Mouse (Mus musculus): ENCODE measurements around the gene Clcn2. TPM values are rescaled to one million over a fixed set of nuclear protein-coding genes. Genes with fewer than 3 reads are reported as not detected.

The Clcn2 gene
- total and polyA plus RNA-seq, 2 experiments from 2014 or later = 14.1 to 47.9 TPM

DNA sequence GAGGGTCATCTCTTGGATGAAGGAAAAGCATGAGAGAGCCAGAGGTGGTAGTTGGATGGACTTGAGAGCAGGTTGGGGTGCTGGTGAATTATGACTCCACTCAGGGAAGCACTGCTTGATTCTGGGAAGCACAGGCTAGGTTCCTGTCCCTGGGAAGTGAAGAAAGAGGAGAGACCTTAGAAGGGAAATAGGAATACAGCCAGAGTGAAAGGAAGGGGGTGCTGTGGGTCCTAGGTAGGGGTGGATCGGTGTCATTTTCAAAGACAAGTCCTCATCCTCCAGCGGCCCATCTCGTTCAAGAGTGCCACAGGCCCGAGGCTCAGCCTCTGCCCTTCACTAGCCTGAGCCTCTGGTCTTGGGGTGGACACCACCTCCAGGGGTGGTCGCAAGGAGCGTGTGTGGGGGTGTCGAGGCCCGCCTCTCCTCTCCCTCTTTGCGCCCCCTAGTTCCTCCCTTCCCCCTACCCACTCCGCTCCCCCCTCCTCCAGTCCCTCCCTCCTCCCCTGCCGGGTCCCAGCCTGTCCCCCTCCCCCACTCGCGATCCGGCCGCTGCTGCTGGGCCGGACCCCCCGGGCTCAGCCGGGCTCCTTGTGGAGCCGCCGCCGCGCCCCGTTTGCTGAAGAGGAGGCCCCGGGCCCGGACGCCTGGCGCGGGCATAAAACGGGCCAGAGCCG is 14.8 kb upstream of the Clcn2 start:
- ATAC-seq = peak; percentile 51
- TF ChIP-seq CTCF (IDR thresholded peaks at IDR 0.05; ENCODE audit: low read depth) = peak; percentile 23; the same call in 1 of the 2 replicates
- no peaks in the 10 kb centered on the region for H3K9me3 ChIP-seq (ENCODE audit: low read length)
- peak overlapping the region; percentile 86 for H3K9ac ChIP-seq
- WGBS = 5% methylated on average over 24 of the region's 30 CpGs
- H3K36me3 ChIP-seq (ENCODE audit: insufficient read depth) = no peaks in the 10 kb centered on the region
- peak overlapping the region; percentile 80 for H3K4me3 ChIP-seq (ENCODE audit: low read depth, low read length)
- H3K4me2 ChIP-seq (ENCODE audit: low read depth) = peak overlapping the region; percentile 85
- H3K4me1 ChIP-seq (ENCODE audit: insufficient read depth) = 0 out of 2 replicates have a peak, but pooled peaks cover 4% of the 10 kb centered on the region
- H3K27ac ChIP-seq (ENCODE audit: low read depth, low read length) = peak overlapping the region; percentile 64
- peak; percentile 58 for DNase-seq
- H3K27me3 ChIP-seq (ENCODE audit: insufficient read depth, low read length) = peaks cover 10% of the 10 kb centered on the region

DNA sequence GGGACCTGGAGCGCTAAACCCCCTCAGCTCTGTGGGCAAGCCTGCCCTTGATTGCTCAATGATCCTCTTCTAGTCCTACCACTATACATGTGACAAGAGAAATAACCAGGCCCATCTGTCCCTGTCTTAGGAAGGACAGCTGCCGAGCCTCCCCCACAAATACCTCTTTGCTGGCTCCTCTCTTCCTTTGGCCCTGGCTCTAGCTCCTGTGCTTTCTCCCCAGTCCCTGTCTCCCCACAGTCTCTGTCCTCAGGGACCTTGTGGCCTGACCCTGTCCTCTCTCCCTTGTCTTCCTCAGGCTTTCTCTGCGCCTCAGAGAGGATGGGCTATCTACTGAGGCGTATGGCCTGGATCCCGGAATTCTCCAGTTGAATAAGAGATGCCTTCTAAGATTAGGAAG is 14.1 kb upstream of the Clcn2 start:
- no peak overlapping the region for H3K4me3 ChIP-seq (ENCODE audit: low read depth, low read length)
- 68% methylated on average over 5 of the region's 5 CpGs for WGBS
- no peaks in the 10 kb centered on the region for H3K9me3 ChIP-seq (ENCODE audit: low read length)
- no peak overlapping the region for H3K4me2 ChIP-seq (ENCODE audit: low read depth)
- H3K27me3 ChIP-seq (ENCODE audit: insufficient read depth, low read length) = peaks cover 10% of the 10 kb centered on the region
- DNase-seq (peak; percentile 24), ATAC-seq (no peak)
- TF ChIP-seq CTCF (IDR thresholded peaks at IDR 0.05; ENCODE audit: low read depth) = no peak
- no peaks in the 10 kb centered on the region for H3K36me3 ChIP-seq (ENCODE audit: insufficient read depth)
- H3K4me1 ChIP-seq (ENCODE audit: insufficient read depth) = 0 out of 2 replicates have a peak, but pooled peaks cover 4% of the 10 kb centered on the region
- H3K27ac ChIP-seq (ENCODE audit: low read depth, low read length) = no peak overlapping the region
- H3K9ac ChIP-seq = no peak overlapping the region

DNA sequence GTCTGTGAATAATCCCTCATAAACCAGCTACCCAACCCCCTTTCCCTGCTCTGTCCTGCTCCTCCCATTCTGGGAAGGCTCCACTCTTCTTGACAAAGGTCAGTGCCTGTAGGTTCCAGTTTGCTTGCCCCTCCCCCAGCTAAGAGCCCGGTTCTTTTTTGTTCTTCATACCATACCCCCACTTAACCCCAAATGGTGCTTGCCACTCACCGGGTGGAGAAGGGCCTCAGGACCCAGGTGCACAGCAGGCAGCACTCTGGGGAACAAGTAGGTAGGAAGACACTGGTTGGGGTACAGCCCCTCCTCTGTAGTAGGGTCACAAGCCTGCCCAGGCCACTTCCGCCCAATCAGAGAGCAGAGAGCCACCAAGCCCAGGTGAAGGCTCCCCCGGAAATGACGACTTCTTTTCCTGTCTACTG is 12.8 kb upstream of the Clcn2 start:
- H3K27ac ChIP-seq (ENCODE audit: low read depth, low read length) = no peak overlapping the region
- H3K36me3 ChIP-seq (ENCODE audit: insufficient read depth) = no peaks in the 10 kb centered on the region
- DNase-seq (no peak), ATAC-seq (no peak)
- no peak overlapping the region for H3K4me2 ChIP-seq (ENCODE audit: low read depth)
- no peak overlapping the region for H3K4me3 ChIP-seq (ENCODE audit: low read depth, low read length)
- no peaks in the 10 kb centered on the region for H3K9me3 ChIP-seq (ENCODE audit: low read length)
- no peak for TF ChIP-seq CTCF (IDR thresholded peaks at IDR 0.05; ENCODE audit: low read depth)
- 0 out of 2 replicates have a peak, but pooled peaks cover 4% of the 10 kb centered on the region for H3K4me1 ChIP-seq (ENCODE audit: insufficient read depth)
- peaks cover 8% of the 10 kb centered on the region for H3K27me3 ChIP-seq (ENCODE audit: insufficient read depth, low read length)
- no peak overlapping the region for H3K9ac ChIP-seq
- WGBS = 49% methylated on average over 5 of the region's 5 CpGs

DNA sequence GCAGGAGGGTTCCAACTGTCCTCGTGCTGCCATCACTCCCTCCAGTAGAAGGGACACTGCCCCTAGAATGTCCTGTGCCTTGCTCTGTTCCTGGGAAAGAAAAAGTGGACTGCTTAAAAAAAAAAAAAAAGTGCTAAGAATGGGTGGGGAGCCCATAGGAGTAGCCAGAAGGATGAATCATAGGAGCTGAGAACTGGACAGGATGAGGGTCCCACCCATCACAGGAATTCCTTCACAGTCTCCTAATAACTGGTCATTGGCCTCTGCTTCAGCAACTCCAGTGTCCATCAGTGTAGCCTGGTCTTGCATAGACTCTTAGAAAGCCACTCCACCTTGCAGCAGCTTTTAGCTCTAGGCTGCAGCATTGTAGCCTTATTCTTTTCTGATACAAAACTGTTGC is 8.8 kb upstream of the Clcn2 start:
- Histone ChIP-seq H3K4me2 (ENCODE audit: low read depth) (no peak overlapping the region), H3K4me1 (ENCODE audit: insufficient read depth) (no peaks in the 10 kb centered on the region), H3K9me3 (ENCODE audit: low read length) (no peaks in the 10 kb centered on the region), H3K4me3 (ENCODE audit: low read depth, low read length) (no peak overlapping the region), H3K27me3 (ENCODE audit: insufficient read depth, low read length) (no peaks in the 10 kb centered on the region), H3K27ac (ENCODE audit: low read depth, low read length) (no peak overlapping the region), H3K9ac (no peak overlapping the region), H3K36me3 (ENCODE audit: insufficient read depth) (peaks cover 10% of the 10 kb centered on the region; the same call in 1 of the 2 replicates)
- WGBS = 77% methylated on average over 1 of the region's 1 CpGs
- ATAC-seq (no peak), DNase-seq (no peak)
- TF ChIP-seq CTCF (IDR thresholded peaks at IDR 0.05; ENCODE audit: low read depth) = no peak

DNA sequence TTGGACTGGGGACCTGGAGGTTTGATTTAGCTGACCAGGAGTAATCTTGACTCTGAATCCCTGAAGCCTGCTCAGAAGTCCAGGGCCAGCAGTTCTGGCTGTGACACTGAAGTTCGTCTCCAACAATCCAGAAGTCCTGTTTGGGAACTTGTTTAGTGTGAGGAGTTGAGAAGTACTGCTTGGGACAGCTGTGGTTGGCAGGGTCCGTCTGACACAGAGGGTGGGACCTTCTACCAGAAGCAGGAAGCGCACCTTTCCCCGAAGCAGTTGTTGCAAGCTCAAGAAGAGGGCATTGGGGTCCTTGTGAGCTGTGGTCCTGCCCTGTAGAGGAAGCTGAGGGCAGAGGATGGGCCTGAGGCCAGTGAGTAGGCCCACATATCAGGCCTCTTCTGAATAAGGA is 8.2 kb upstream of the Clcn2 start:
- WGBS = 89% methylated on average over 4 of the region's 4 CpGs
- no peak overlapping the region for H3K4me2 ChIP-seq (ENCODE audit: low read depth)

DNA sequence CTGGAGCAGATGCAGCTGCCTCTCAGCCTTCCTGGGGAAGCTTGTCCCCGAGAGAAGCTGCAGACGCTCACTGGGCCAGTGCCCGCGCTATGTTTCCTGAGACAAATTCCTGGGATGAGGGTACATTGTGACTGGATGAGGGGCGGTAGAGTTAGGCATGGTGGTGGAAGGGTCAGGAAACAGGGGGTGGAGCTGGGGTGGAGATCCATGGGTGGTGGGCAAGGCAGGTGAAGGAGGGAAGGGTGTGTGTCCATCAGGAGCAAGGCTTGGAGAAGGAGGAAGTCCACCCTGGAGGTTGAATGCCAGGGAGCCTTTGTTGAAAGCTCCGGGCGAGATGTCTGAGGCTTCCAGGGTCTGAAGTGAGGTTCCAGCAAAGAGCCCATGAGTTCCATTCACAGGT is 7.8 kb upstream of the Clcn2 start:
- Histone ChIP-seq H3K36me3 (ENCODE audit: insufficient read depth) (peaks cover 13% of the 10 kb centered on the region), H3K4me3 (ENCODE audit: low read depth, low read length) (no peak overlapping the region), H3K4me1 (ENCODE audit: insufficient read depth) (no peaks in the 10 kb centered on the region), H3K4me2 (ENCODE audit: low read depth) (no peak overlapping the region), H3K9ac (no peak overlapping the region), H3K9me3 (ENCODE audit: low read length) (no peaks in the 10 kb centered on the region), H3K27me3 (ENCODE audit: insufficient read depth, low read length) (no peaks in the 10 kb centered on the region), H3K27ac (ENCODE audit: low read depth, low read length) (no peak overlapping the region)
- WGBS = 86% methylated on average over 7 of the region's 7 CpGs
- no peak for TF ChIP-seq CTCF (IDR thresholded peaks at IDR 0.05; ENCODE audit: low read depth)
- DNase-seq (no peak), ATAC-seq (no peak)

More for the DNA sequence above, 8.2 kb upstream of the Clcn2 start:
- Histone ChIP-seq H3K36me3 (ENCODE audit: insufficient read depth) (peaks cover 11% of the 10 kb centered on the region; the same call in 1 of the 2 replicates), H3K9ac (no peak overlapping the region), H3K27me3 (ENCODE audit: insufficient read depth, low read length) (no peaks in the 10 kb centered on the region), H3K4me1 (ENCODE audit: insufficient read depth) (no peaks in the 10 kb centered on the region), H3K4me3 (ENCODE audit: low read depth, low read length) (no peak overlapping the region), H3K9me3 (ENCODE audit: low read length) (no peaks in the 10 kb centered on the region), H3K27ac (ENCODE audit: low read depth, low read length) (no peak overlapping the region)
- DNase-seq (no peak), ATAC-seq (no peak)
- no peak for TF ChIP-seq CTCF (IDR thresholded peaks at IDR 0.05; ENCODE audit: low read depth)

DNA sequence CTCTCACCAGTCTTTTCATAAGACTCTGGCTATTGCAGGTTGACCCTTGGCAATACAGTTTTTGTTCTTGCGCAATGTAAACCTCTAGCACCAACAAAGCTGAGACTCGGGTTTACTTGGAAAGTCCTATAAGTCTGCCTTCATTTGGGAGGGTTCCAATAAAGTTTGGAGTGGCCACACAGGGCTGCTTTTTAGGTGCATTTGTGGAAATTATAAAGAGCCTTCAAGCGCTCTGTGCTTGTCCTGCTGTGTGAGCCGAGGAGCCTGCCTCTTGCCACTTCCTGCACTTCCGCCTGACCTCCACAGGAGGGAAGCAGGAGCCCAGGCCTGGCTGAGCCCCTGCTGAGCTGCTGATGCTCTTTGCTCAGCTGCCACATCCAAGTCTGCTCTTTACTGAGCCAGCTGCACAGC is 6.8 kb upstream of the Clcn2 start:
- Histone ChIP-seq H3K4me2 (ENCODE audit: low read depth) (no peak overlapping the region), H3K9me3 (ENCODE audit: low read length) (no peaks in the 10 kb centered on the region), H3K27ac (ENCODE audit: low read depth, low read length) (no peak overlapping the region), H3K36me3 (ENCODE audit: insufficient read depth) (peaks cover 18% of the 10 kb centered on the region), H3K4me3 (ENCODE audit: low read depth, low read length) (no peak overlapping the region), H3K27me3 (ENCODE audit: insufficient read depth, low read length) (no peaks in the 10 kb centered on the region), H3K9ac (no peak overlapping the region), H3K4me1 (ENCODE audit: insufficient read depth) (no peaks in the 10 kb centered on the region)
- peak; percentile 78 for TF ChIP-seq CTCF (IDR thresholded peaks at IDR 0.05; ENCODE audit: low read depth)
- DNase-seq (peak; percentile 60), ATAC-seq (peak; percentile 87)
- WGBS = 36% methylated on average over 5 of the region's 5 CpGs

Measured in forebrain, postnatal 0 days (tissue).